Mouse (Mus musculus) heart, adult 11 months (tissue): ENCODE results near the gene Capn7.

Experiments
- DNase-seq: peaks from one replicate; pipeline ENCODE4 v3.0.0; 2022

Capn7 gene

DNA sequence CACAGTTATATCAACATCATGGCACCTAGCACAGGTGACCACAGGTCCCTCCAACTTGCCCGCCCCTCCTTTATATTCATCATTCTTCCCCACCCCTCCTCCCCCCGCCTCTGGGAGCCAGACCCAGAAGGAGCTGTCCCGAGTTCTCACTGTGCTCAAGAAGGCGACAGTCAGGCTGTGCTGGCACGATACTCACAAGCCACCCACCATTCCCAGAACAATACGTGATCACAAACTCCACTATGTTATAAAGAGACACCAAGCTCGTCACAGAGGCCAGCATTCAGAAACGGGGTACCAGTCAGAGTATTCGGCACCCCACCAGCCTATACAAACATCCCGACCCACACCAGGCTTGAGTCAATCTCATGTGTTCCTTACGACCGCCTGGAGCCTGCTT lies 60.9 kb downstream of the Capn7 start:
- no peak for DNase-seq

DNA sequence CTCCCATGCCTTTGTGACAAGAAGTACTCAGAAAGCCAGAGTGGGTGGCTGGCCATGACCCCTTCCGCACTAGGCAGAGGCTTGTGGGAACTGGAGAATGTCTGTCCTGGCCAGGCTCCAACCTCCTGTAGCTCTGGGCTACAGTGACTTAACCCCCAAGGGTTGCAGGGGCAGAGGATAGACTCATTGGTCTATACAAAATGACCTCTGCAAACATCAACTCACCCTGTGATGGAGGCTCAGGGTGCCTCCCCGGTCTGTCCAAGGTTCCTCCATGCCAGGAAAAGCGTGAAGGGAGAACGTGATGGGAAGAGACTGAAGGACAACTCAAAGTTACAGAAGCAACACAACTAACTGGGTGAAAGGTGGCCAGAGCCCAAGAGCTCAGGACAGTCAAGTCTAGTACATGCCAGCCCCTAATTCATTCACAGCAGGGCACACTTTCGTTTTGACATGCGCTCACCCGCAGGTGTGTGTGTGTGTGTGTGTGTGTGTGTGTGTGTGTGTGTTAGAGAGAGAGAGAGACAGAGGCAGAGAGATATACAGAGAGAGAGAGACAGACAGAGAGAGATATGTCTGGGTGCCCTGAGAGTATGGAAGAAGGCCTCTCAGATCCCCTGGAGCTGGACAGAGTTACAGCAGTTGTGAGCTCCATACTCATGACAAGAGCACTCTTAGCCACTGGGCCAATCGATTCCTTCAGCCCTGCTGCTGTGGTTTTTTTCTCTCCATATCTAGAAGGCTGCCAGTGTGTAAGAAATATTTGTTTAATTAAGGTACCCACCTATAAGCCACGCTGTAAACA lies 61.6 kb downstream of the Capn7 start:
- DNase-seq: peak; percentile 97

DNA sequence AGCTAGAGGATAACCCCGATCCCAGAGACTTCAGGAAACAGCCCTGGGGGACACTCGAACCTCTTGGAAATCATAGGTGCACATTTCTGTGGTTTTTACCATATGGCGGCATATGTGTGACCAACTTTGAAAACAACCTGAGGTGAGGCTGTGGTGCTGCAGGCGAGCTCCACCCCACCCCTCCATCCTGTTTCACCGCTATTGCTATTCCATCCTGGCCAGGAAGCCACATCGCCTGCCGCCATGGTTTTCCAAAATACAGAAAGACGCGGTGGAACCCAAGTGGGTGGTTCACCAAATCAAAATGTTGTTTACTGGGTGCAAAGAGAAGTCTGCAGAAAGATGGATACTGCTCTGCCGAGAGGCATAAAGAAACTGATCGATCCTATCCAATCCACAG lies 62.4 kb downstream of the Capn7 start:
- DNase-seq: no peak

GRCm38 (mm10) chr14:31399271-31399670 lies 62.8 kb downstream of the Capn7 start:
- DNase-seq: no peak

GRCm38 (mm10) chr14:31400246-31400645 lies 63.8 kb downstream of the Capn7 start:
- no peak for DNase-seq

- peak; percentile 95 for DNase-seq
Observed at GRCm38 (mm10) chr14:31400896-31401295, 64.5 kb downstream of the Capn7 start.

DNA sequence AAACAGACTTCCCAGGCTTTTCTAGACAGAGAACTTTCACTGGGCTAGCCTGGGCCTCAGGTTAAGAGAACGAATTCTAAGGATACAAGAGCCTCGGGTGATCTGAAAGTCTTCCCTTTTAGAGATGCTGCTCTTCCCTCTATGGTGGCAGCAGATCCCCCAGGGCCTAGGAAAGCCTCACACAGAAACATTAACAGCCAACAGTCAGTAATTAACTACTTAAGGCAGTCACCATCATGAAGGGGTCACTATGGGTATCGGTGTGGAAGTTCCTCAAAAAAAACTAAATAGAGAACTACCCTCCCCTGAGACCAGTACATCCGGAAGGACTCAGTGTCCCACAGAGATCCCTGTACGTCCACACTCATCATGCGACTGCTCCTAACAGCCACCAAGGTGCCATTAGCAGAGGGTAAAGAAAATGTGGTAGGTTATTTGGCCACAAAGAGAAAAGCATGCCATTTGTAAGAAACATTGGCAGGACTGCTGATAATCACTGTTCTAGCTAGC lies 65.5 kb downstream of the Capn7 start:
- DNase-seq: no peak

- DNase-seq: no peak
Observed at GRCm38 (mm10) chr14:31402693-31403092, 66.3 kb downstream of the Capn7 start.

GRCm38 (mm10) chr14:31403556-31403955 lies 67.1 kb downstream of the Capn7 start:
- no peak for DNase-seq

GRCm38 (mm10) chr14:31403995-31404394 lies 67.6 kb downstream of the Capn7 start:
- no peak for DNase-seq

DNA sequence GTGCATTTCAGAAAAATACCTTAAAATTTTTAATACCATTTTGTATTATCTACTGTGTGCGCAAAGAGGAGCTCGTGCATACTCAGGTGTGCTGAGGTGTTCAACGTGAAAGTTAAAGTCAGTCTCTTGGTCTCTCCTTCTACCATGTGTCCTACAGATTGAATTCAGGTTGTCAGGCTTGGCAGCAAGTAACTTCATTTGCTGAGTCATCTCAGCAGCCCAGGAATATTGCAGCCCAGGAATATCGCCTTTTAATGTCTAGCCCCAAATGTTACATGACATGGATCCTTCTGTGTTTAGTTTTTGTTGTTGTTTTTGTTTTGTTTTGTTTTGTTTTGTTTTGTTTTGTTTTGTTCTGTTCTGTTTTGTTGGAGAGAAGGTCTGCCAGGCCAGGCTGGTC lies 68.2 kb downstream of the Capn7 start:
- DNase-seq: no peak

DNA sequence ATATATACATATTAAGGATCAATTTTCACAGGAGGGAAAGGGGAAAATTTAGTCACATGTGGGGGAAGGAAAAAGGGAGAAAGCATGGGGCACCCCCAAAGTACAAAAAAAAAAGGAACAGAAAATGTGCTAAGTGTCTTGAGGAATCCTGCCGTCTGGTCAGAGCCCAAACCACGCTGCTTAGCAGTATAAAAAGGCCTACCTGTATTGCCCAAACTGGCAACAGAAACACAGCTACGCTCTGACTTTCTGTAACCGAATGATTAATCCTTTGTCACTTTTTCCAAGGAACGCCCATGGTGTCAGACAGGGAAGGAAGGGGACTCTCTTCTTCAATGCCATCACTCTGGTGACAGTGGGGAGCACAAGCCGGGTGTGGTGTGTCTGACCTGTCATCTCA lies 69.2 kb downstream of the Capn7 start:
- DNase-seq: no peak

DNA sequence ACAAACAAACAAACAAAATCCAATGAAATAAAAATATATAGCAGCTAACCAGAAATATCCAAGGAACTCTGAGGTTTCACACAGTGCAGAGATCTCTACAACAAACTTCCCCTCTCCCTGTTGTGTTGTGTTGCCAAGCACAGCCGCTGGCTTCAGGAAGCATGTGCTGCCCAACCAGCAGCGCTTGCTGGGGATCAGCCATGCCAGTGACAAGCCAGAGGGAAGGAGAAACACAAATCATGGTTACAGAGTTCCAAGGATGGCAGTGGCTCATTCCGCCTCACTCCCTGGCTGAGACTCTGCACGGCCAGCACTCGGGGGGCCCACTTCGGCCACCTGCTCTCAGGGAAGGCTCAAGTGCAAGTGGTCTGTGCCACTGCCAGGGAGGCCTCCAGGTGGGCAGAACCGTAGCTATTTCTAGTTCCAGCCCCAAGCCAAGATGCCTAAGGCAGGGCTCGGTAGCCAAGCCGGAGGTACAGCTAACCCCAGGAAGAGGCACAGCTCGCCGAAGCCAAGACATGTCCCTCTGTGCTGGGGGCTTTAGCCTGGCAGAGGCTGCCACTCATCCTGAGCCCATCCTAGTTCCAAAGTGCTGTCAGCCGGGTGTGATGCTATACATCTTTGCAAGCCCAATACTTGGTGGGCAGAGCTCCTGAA lies 69.8 kb downstream of the Capn7 start:
- no peak for DNase-seq

GRCm38 (mm10) chr14:31407208-31407607 lies 70.8 kb downstream of the Capn7 start:
- peak; percentile 97 for DNase-seq

DNA sequence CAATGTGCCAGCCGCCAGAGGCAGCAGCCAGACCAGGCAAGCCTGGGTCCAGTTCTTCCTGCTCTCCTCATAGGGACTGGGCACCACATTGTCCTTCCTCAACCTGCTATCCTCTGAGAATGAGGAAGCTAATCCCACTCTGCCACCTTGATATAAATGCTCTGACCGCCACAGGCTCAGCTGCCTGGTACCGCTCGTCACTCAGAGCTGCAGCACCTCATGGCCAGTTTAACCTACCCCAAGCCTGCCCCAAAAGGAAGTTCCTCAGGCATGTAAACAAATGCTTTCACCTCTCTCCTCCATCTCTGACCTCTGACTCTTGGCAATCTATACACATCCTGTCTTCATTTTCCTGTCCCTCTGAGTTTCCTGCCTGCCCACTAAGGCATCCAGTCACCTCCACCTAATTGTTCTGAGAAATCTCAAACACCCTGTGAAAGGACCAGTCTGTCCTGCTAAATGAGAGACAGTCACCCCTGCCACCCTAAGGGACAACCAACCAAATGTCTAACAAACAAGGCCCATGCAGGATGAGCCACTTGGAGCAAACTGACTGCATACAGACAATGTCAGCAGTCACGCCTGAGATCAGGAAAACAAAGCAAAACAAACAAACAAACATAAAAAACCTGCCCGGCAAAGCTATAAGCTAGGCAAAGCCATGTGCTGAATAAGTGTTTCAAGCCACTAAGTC lies 71.6 kb downstream of the Capn7 start:
- DNase-seq: peak; percentile 95

DNA sequence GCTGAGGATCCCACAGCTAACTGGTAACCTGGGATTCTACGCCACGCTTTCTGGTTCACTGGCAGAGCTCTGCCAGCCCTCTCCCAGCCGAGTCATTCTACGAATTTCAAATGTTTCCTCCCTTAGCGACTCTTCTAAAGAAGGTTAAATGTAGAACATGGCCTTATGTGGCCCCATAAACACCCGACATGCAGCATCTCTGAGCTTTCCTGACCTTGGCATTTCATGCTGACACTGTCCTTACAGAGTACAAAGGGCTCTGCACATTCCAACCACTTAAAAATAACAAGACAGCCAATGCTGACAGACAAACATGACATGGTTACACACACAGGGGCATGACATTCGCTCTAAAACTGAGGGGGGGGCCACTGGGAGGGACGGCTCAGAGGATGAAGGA lies 72.2 kb downstream of the Capn7 start:
- DNase-seq: no peak

GRCm38 (mm10) chr14:31410123-31410724 lies 73.8 kb downstream of the Capn7 start:
- no peak for DNase-seq

DNA sequence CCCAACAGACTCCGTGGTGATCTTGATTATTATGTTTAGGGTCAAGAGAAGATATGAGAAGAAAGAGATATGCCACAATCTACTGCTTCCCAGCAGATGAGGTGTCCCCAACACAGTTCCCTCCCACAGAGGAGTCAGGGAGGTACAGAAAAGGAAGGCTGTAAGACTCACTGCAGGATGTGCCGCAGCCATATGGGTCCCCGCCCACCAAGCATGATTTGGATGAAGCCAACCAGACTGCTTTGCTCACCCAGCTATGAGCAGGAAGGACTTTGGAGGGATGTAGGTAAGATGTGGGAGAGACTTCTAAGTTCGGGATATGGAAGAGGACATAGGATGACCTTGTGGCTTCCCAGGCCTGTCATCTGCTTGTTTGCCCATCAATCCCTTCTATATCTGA lies 74.3 kb downstream of the Capn7 start:
- no peak for DNase-seq

GRCm38 (mm10) chr14:31412651-31413056 lies 76.2 kb downstream of the Capn7 start:
- peak; percentile 98 for DNase-seq

DNA sequence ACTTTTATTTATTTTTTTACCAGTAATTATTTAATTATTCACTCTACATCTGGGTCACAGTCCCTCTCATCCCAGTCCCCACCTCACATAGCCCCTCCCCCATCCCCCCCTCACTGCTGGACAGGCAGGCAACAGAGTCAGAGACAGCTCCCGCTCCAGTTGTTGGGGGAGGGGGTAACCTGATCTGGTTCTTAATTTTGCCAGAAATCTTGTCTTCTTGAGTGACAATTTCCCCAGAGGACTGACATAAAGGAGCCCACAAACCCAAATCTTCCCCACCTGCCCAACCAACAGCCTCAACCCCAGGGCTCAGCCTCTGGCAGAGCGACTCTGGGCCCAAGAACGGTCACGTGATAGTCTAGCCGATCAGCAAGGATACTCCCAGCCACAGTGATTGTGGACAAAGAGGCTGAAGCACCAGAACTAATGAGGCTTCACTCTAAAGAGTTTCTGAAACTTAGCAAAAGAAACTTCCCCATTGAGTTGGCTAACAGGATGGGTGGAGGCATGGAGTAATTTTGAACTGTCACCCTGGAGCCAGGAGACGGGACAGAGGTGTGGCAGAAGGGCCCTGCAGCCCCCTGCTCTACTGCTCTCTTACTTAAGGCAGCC lies 77.1 kb downstream of the Capn7 start:
- DNase-seq: peak; percentile 97

GRCm38 (mm10) chr14:31414235-31414966 lies 78.0 kb downstream of the Capn7 start:
- DNase-seq: no peak

DNA sequence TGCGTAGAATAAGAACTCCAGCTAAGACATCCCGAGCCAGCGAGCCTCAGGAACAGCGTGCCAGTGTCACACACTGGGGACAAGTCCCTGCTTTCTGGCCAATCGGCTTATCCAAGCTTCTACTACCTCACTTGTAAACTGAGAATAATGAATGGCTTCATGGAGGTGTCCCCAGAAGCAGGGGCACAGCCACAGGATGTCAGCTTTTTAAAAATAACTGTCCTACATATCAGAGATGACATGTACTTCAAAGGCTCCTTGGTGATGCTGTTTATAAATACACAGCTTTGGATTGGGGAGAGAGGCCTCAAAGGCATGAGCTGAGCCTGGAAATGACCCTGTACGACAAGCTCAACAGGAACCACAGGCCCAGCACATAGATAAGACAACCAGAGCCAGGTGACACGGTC lies 78.5 kb downstream of the Capn7 start:
- DNase-seq: peak; percentile 97
